Mouse (Mus musculus): ENCODE measurements around the gene E2f8. TPM values are rescaled to one million over a fixed set of nuclear protein-coding genes. Genes with fewer than 3 reads are reported as not detected.

E2f8 gene
- polyA plus RNA-seq, 1 experiment from 2014 or later = 16.5 TPM

GRCm38 (mm10) chr7:48880591-48881481, 560 bp downstream of the E2f8 start:
- peak overlapping the region; percentile 84 for H3K4me3 ChIP-seq (ENCODE audit: low read length)
- H3K9me3 ChIP-seq (ENCODE audit: low read length) = no peaks in the 10 kb centered on the region
- peak overlapping the region; percentile 92 for H3K9ac ChIP-seq (replicated peaks; ENCODE audit: low read length)
- ATAC-seq (ENCODE audit: low FRiP score, low TSS enrichment) = peak; percentile 98
- H3K36me3 ChIP-seq (ENCODE audit: insufficient read depth, low read length) = peaks cover 10% of the 10 kb centered on the region
- no peaks in the 10 kb centered on the region for H3K27me3 ChIP-seq (ENCODE audit: insufficient read depth, low read length)
- H3K4me1 ChIP-seq (ENCODE audit: insufficient read depth, low read length) = peaks cover 32% of the 10 kb centered on the region
- WGBS = under 1% methylated on average over 76 of the region's 77 CpGs
- H3K27ac ChIP-seq (ENCODE audit: low read length) = peak overlapping the region; percentile 89
- H3K4me2 ChIP-seq (replicated peaks; ENCODE audit: low read depth, low read length) = peak overlapping the region; percentile 95

- WGBS = 36% methylated on average over 3 of the region's 3 CpGs
Observed at GRCm38 (mm10) chr7:48879574-48879973, 1.8 kb downstream of the E2f8 start.

GRCm38 (mm10) chr7:48877786-48878390, 3.5 kb downstream of the E2f8 start:
- Histone ChIP-seq H3K36me3 (ENCODE audit: insufficient read depth, low read length) (peaks cover 31% of the 10 kb centered on the region), H3K4me2 (replicated peaks; ENCODE audit: low read depth, low read length) (no peak overlapping the region), H3K9me3 (ENCODE audit: low read length) (no peaks in the 10 kb centered on the region), H3K27me3 (ENCODE audit: insufficient read depth, low read length) (no peaks in the 10 kb centered on the region), H3K4me1 (ENCODE audit: insufficient read depth, low read length) (peaks cover 32% of the 10 kb centered on the region), H3K27ac (ENCODE audit: low read length) (no peak overlapping the region), H3K9ac (replicated peaks; ENCODE audit: low read length) (no peak overlapping the region), H3K4me3 (ENCODE audit: low read length) (no peak overlapping the region)
- no peak for ATAC-seq (ENCODE audit: low FRiP score, low TSS enrichment)
- WGBS = 30% methylated on average over 15 of the region's 15 CpGs

More at GRCm38 (mm10) chr7:48879574-48879973, 1.8 kb downstream of the E2f8 start:
- no peak overlapping the region for H3K27ac ChIP-seq (ENCODE audit: low read length)
- peak overlapping the region; percentile 54 for H3K4me2 ChIP-seq (replicated peaks; ENCODE audit: low read depth, low read length)
- peaks cover 32% of the 10 kb centered on the region for H3K4me1 ChIP-seq (ENCODE audit: insufficient read depth, low read length)
- peak overlapping the region; percentile 55; the same call in 1 of the 2 replicates for H3K9ac ChIP-seq (replicated peaks; ENCODE audit: low read length)
- H3K36me3 ChIP-seq (ENCODE audit: insufficient read depth, low read length) = peaks cover 23% of the 10 kb centered on the region
- no peaks in the 10 kb centered on the region for H3K9me3 ChIP-seq (ENCODE audit: low read length)
- no peaks in the 10 kb centered on the region for H3K27me3 ChIP-seq (ENCODE audit: insufficient read depth, low read length)
- H3K4me3 ChIP-seq (ENCODE audit: low read length) = peak overlapping the region; percentile 40
- no peak for ATAC-seq (ENCODE audit: low FRiP score, low TSS enrichment)

GRCm38 (mm10) chr7:48876526-48876925, 4.9 kb downstream of the E2f8 start:
- Histone ChIP-seq H3K4me1 (ENCODE audit: insufficient read depth, low read length) (peaks cover 24% of the 10 kb centered on the region), H3K4me3 (ENCODE audit: low read length) (no peak overlapping the region), H3K9ac (replicated peaks; ENCODE audit: low read length) (no peak overlapping the region), H3K9me3 (ENCODE audit: low read length) (no peaks in the 10 kb centered on the region), H3K27ac (ENCODE audit: low read length) (no peak overlapping the region), H3K36me3 (ENCODE audit: insufficient read depth, low read length) (peaks cover 44% of the 10 kb centered on the region), H3K4me2 (replicated peaks; ENCODE audit: low read depth, low read length) (no peak overlapping the region), H3K27me3 (ENCODE audit: insufficient read depth, low read length) (no peaks in the 10 kb centered on the region)
- WGBS = 68% methylated on average over 4 of the region's 4 CpGs
- ATAC-seq (ENCODE audit: low FRiP score, low TSS enrichment) = no peak

GRCm38 (mm10) chr7:48875096-48875495, 6.3 kb downstream of the E2f8 start:
- Histone ChIP-seq H3K4me3 (ENCODE audit: low read length) (no peak overlapping the region), H3K27me3 (ENCODE audit: insufficient read depth, low read length) (no peaks in the 10 kb centered on the region), H3K4me2 (replicated peaks; ENCODE audit: low read depth, low read length) (no peak overlapping the region), H3K9ac (replicated peaks; ENCODE audit: low read length) (no peak overlapping the region), H3K27ac (ENCODE audit: low read length) (no peak overlapping the region), H3K36me3 (ENCODE audit: insufficient read depth, low read length) (peaks cover 58% of the 10 kb centered on the region), H3K9me3 (ENCODE audit: low read length) (no peaks in the 10 kb centered on the region), H3K4me1 (ENCODE audit: insufficient read depth, low read length) (peaks cover 24% of the 10 kb centered on the region)
- ATAC-seq (ENCODE audit: low FRiP score, low TSS enrichment) = no peak
- WGBS = 93% methylated on average over 14 of the region's 14 CpGs

GRCm38 (mm10) chr7:48871292-48871691, 10.1 kb downstream of the E2f8 start:
- H3K4me3 ChIP-seq (ENCODE audit: low read length) = no peak overlapping the region
- H3K4me2 ChIP-seq (replicated peaks; ENCODE audit: low read depth, low read length) = no peak overlapping the region
- no peak overlapping the region for H3K27ac ChIP-seq (ENCODE audit: low read length)
- WGBS = 94% methylated on average over 11 of the region's 11 CpGs
- H3K9ac ChIP-seq (replicated peaks; ENCODE audit: low read length) = no peak overlapping the region
- ATAC-seq (ENCODE audit: low FRiP score, low TSS enrichment) = no peak
- H3K36me3 ChIP-seq (ENCODE audit: insufficient read depth, low read length) = peaks cover 73% of the 10 kb centered on the region
- H3K27me3 ChIP-seq (ENCODE audit: insufficient read depth, low read length) = no peaks in the 10 kb centered on the region
- H3K9me3 ChIP-seq (ENCODE audit: low read length) = no peaks in the 10 kb centered on the region
- H3K4me1 ChIP-seq (ENCODE audit: insufficient read depth, low read length) = no peaks in the 10 kb centered on the region

- Histone ChIP-seq H3K4me2 (replicated peaks; ENCODE audit: low read depth, low read length) (no peak overlapping the region), H3K9me3 (ENCODE audit: low read length) (no peaks in the 10 kb centered on the region), H3K4me3 (ENCODE audit: low read length) (no peak overlapping the region), H3K36me3 (ENCODE audit: insufficient read depth, low read length) (peaks cover 74% of the 10 kb centered on the region), H3K27me3 (ENCODE audit: insufficient read depth, low read length) (no peaks in the 10 kb centered on the region), H3K27ac (ENCODE audit: low read length) (no peak overlapping the region), H3K4me1 (ENCODE audit: insufficient read depth, low read length) (no peaks in the 10 kb centered on the region), H3K9ac (replicated peaks; ENCODE audit: low read length) (no peak overlapping the region)
- ATAC-seq (ENCODE audit: low FRiP score, low TSS enrichment) = 0 out of 2 replicates have a peak, but pooled peaks have one; percentile 23
- 96% methylated on average over 21 of the region's 21 CpGs for WGBS
Observed at GRCm38 (mm10) chr7:48870579-48871180, 10.7 kb downstream of the E2f8 start.

- 61% methylated on average over 6 of the region's 6 CpGs for whole genome bisulfite sequencing
- H3K9me3 ChIP-seq (ENCODE audit: low read length) = no peaks in the 10 kb centered on the region
- no peak overlapping the region for H3K9ac ChIP-seq (replicated peaks; ENCODE audit: low read length)
- no peaks in the 10 kb centered on the region for H3K27me3 ChIP-seq (ENCODE audit: insufficient read depth, low read length)
- no peaks in the 10 kb centered on the region for H3K4me1 ChIP-seq (ENCODE audit: insufficient read depth, low read length)
- H3K27ac ChIP-seq (ENCODE audit: low read length) = no peak overlapping the region
- no peak overlapping the region for H3K4me3 ChIP-seq (ENCODE audit: low read length)
- no peak overlapping the region for H3K4me2 ChIP-seq (replicated peaks; ENCODE audit: low read depth, low read length)
- peaks cover 70% of the 10 kb centered on the region for H3K36me3 ChIP-seq (ENCODE audit: insufficient read depth, low read length)
- ATAC-seq (ENCODE audit: low FRiP score, low TSS enrichment) = no peak
Observed at GRCm38 (mm10) chr7:48870144-48870543, 11.3 kb downstream of the E2f8 start.

GRCm38 (mm10) chr7:48867576-48867975, 13.8 kb downstream of the E2f8 start:
- Histone ChIP-seq H3K27ac (ENCODE audit: low read length) (no peak overlapping the region), H3K4me2 (replicated peaks; ENCODE audit: low read depth, low read length) (no peak overlapping the region)

More at GRCm38 (mm10) chr7:48867576-48867975, 13.8 kb downstream of the E2f8 start:
- H3K4me3 ChIP-seq (ENCODE audit: low read length) = no peak overlapping the region
- no peaks in the 10 kb centered on the region for H3K9me3 ChIP-seq (ENCODE audit: low read length)
- H3K4me1 ChIP-seq (ENCODE audit: insufficient read depth, low read length) = no peaks in the 10 kb centered on the region
- ATAC-seq (ENCODE audit: low FRiP score, low TSS enrichment) = no peak
- H3K36me3 ChIP-seq (ENCODE audit: insufficient read depth, low read length) = peaks cover 54% of the 10 kb centered on the region
- WGBS = 91% methylated on average over 18 of the region's 18 CpGs
- H3K27me3 ChIP-seq (ENCODE audit: insufficient read depth, low read length) = no peaks in the 10 kb centered on the region
- H3K9ac ChIP-seq (replicated peaks; ENCODE audit: low read length) = no peak overlapping the region
